Mouse (Mus musculus) thymus, adult 2 months (tissue): Measurements from ENCODE around the gene Mfap4. TPM values are rescaled to one million over a fixed set of nuclear protein-coding genes. Genes with fewer than 3 reads are reported as not detected.

ENCODE experiments used
- DNase-seq: peaks from one replicate; pipeline ENCODE4 v3.0.0; 2021
- H3K27ac ChIP-seq: fragments of 200-500 bp; 2 replicates; pipeline ENCODE4 v1.5.1; 2012; ENCODE audit warnings: low read length, control low read depth; ENCODE audit not compliant: control insufficient read depth, insufficient read depth
- H3K27me3 ChIP-seq: fragments of 200-500 bp; 2 replicates; pipeline ENCODE4 v1.6.1; 2012; ENCODE audit warnings: mild to moderate bottlenecking, low read length, moderate library complexity, mixed read lengths; ENCODE audit not compliant: control insufficient read depth, insufficient read depth
- H3K36me3 ChIP-seq: fragments of 200-500 bp; 2 replicates; pipeline ENCODE4 v1.6.1; 2012; ENCODE audit warnings: mild to moderate bottlenecking, low read length, moderate library complexity; ENCODE audit not compliant: control insufficient read depth, insufficient read depth
- H3K4me1 ChIP-seq: fragments of 200-500 bp; replicated peaks from 2 replicates; pipeline ENCODE4 v1.6.1; 2012; ENCODE audit warnings: low read length; ENCODE audit not compliant: control insufficient read depth, insufficient read depth
- H3K4me3 ChIP-seq: fragments of 200-500 bp; 2 replicates; pipeline ENCODE4 v1.5.1; 2012; ENCODE audit warnings: mild to moderate bottlenecking, low read length, control low read depth, moderate library complexity; ENCODE audit not compliant: control insufficient read depth, insufficient read depth
- CTCF ChIP-seq: fragments of 200-500 bp; IDR thresholded peaks from 2 replicates; pipeline ENCODE4 v1.5.1; 2012; ENCODE audit warnings: mild to moderate bottlenecking, control low read depth, low read length, moderate library complexity, borderline replicate concordance; ENCODE audit not compliant: control insufficient read depth, poor library complexity, insufficient read depth; ENCODE audit errors: extremely low read depth
- POLR2A ChIP-seq: fragments of 200-500 bp; IDR thresholded peaks from 2 replicates; pipeline ENCODE4 v1.6.1; 2012; ENCODE audit warnings: mild to moderate bottlenecking, low read length, control low read depth, moderate library complexity; ENCODE audit not compliant: control insufficient read depth, poor library complexity, insufficient read depth; ENCODE audit errors: extremely low read depth
- WGBS: fragments of 180-500 bp; shearing (Covaris S2); methylation state at CpG from one replicate; pipeline ENCODE4 v1.1.7; 2018; 5-methylcytosine and 5-hydroxymethylcytosine counted together
- polyA plus RNA-seq: library from polyadenylated mRNA; depleted of rRNA; stranded (reverse); fragments of >200 nt; gene quantifications from 2 replicates; pipeline ENCODE4 v1.2.3, GENCODE M21; 2012

Gene Mfap4
- polyA plus RNA-seq, 1 experiment: 21.9 TPM

DNA sequence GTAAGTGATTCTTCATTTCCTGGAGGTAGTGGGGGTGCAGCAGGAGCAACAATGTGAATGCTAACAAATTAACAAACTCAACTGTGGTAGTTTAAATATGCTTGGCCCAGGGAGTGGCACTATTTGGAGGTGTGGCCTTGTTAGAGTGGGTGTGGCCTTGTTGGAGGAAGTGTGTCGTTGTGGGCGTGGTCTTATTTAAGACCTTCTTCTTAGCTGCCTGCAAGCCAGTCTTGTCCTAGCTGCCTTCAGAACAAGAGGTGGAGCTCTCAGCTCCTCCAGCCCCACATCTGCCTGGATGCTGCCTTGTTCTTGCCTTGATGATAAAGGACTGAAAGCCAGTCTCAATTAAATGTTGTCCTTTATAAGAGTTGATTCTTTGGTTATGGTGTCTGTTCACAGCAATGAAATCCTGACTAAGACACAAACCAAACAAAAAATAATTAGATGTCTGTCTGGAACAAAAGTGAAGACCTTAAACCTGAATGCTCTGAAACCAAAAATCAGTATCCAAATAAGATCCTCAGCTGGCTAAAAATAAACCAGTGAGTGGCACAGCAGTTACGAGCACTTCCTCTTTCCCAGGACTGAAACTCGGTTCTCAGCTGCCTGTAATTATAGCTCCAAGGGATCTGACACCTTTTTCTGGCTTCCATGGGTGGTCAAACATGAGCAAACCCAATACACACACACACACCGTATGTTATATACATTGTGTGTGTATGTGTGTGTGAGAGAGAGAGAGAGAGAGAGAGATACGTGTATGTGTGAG is 13.7 kb downstream of the Mfap4 start:
- Histone ChIP-seq H3K4me1 (peaks cover 2% of the 10 kb centered on the region), H3K36me3 (no peaks in the 10 kb centered on the region), H3K27ac (no peak overlapping the region), H3K4me3 (no peak overlapping the region), H3K27me3 (no peaks in the 10 kb centered on the region)
- 45% methylated on average over 6 of the region's 6 CpGs for WGBS
- DNase-seq: no peak
- no peak for TF ChIP-seq CTCF
- TF ChIP-seq POLR2A: no peak

DNA sequence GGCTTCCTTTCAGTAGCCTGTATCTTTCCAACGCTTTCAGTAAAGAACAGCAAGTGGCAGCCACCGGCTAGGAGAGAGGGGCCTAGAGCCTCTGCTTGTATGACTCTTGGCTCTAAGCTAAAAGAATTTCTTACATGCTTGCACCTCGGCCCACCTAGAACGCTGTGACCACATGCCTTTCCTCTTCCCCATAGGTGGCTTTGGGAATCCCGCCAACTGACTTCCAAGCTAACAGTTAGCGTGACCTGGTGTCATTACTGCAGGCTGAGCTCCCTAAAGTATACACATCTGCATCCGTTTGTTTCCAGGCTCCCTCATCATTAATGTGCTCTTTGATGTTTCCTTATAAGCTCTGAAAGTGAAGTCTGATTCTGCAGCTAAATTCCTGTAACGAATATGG is 18.7 kb downstream of the Mfap4 start:
- Histone ChIP-seq H3K36me3 (no peaks in the 10 kb centered on the region), H3K4me3 (no peak overlapping the region), H3K27ac (no peak overlapping the region), H3K4me1 (peaks cover 4% of the 10 kb centered on the region), H3K27me3 (no peaks in the 10 kb centered on the region)
- no peak for DNase-seq
- TF ChIP-seq CTCF (no peak), POLR2A (no peak)
- 65% methylated on average over 8 of the region's 8 CpGs for WGBS

DNA sequence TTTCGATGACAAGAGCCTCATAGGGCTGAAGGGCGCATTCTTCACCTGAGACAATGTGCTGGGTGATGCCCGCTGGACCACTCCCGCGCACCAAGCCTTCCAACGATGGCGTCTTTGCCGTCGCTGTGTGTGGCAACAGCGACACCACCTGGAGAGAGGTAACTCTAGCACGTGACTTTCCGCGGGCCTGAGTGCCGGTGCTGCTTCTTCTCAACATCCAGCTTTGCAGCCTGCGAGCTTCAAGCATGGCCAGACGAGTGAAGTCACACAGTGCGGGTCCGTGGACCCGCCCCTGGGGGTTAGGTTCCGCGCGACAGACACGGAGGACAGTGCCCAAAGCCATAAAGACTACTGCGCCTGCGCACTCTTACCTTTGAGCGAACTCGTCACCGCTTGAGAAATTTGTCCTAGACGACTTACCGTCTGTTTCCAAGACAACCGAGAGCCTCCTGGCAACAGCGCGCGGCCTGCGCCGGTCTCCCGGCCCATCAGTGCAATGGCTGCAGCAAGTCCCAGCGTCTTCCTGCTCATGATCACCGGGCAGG is 19.6 kb downstream of the Mfap4 start, which contains the start of gene B9d1:
B9d1 (plus strand) TSS at position 432 of the 545 bp plus-strand sequence.
- H3K4me3 ChIP-seq: peak within 1 kb of the TSS; percentile 56
- TF ChIP-seq CTCF (peak; percentile 99), POLR2A (no peak)
- no peaks in the 10 kb centered on the region for H3K36me3 ChIP-seq
- DNase-seq: peak; percentile 92
- no peak within 1 kb of the TSS for H3K27ac ChIP-seq
- under 1% methylated on average over 39 of the region's 39 CpGs for WGBS
- peaks cover 4% of the 10 kb centered on the region for H3K4me1 ChIP-seq
- H3K27me3 ChIP-seq: no peaks in the 10 kb centered on the region

DNA sequence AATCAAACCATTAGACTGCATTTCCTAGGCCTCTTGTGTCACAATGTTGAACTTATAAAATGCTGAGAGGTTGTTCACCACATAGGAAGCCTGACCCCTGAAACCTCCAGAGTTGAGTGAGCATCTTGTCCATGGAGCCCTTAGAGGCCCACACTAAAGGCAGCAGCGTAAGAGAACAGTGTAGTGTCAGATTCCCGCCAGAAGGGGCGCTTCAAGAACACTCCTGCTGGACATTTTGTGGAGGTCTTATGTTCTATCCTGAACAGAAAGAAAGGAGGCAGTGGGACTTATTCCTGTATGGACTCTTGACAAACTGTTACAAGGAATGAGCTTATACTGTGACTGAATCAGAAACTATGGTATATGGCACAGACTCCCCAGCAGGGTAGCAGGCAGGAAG is 29.7 kb downstream of the Mfap4 start:
- H3K27ac ChIP-seq: no peak overlapping the region
- no peaks in the 10 kb centered on the region for H3K36me3 ChIP-seq
- H3K4me3 ChIP-seq: no peak overlapping the region
- no peaks in the 10 kb centered on the region for H3K27me3 ChIP-seq
- 74% methylated on average over 3 of the region's 3 CpGs for WGBS
- no peaks in the 10 kb centered on the region for H3K4me1 ChIP-seq
- TF ChIP-seq CTCF (no peak), POLR2A (no peak)
- DNase-seq: peak; percentile 28

DNA sequence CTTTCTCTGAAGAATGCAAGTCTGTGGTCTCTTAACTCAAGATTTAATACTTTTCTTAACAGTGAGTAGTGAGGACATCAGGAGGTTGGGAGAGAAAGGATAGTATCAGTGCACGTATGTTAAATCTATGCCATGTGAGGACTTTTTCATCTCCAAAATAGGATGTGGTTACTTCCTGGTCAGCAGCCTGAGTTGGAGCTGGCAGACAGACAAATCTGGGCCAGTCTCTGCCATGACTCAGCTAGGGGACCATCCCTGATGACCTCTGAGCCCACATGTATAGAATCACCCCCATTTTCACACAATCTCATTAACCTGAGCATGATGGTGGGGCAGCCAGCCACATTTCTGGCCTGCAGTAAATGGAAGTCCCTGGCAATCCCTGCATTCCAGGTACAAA is 32.7 kb downstream of the Mfap4 start:
- H3K4me1 ChIP-seq: 0 out of 2 replicates have a peak, but pooled peaks cover 2% of the 10 kb centered on the region
- DNase-seq: no peak
- no peak for TF ChIP-seq POLR2A
- no peak for TF ChIP-seq CTCF
- no peak overlapping the region for H3K4me3 ChIP-seq
- H3K36me3 ChIP-seq: no peaks in the 10 kb centered on the region
- 34% methylated on average over 1 of the region's 1 CpGs for WGBS
- H3K27ac ChIP-seq: no peak overlapping the region
- H3K27me3 ChIP-seq: no peaks in the 10 kb centered on the region

DNA sequence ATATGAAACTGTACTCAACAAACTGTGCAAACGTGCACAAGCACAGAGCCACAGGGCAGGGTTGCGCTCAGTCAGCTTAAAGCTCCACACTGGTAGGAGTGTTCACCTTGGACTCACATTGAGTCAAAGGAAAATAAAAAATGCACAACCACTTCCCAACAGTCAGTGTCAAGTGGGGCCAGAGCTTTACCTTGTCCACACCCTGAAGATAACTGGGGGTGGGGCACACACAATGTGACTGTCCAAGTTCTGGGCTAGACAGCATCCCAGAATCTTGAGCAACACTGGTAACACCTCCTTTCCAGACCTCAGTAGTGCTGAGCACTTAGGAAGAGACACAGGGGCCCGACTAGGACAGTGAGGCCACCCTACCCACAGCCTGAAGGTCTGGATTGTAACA is 33.6 kb downstream of the Mfap4 start:
- no peak for DNase-seq
- WGBS: 93% methylated on average over 3 of the region's 3 CpGs
- no peak for TF ChIP-seq POLR2A
- TF ChIP-seq CTCF: no peak
- Histone ChIP-seq H3K4me3 (no peak overlapping the region), H3K27me3 (no peaks in the 10 kb centered on the region), H3K36me3 (no peaks in the 10 kb centered on the region), H3K27ac (no peak overlapping the region), H3K4me1 (0 out of 2 replicates have a peak, but pooled peaks cover 2% of the 10 kb centered on the region)

DNA sequence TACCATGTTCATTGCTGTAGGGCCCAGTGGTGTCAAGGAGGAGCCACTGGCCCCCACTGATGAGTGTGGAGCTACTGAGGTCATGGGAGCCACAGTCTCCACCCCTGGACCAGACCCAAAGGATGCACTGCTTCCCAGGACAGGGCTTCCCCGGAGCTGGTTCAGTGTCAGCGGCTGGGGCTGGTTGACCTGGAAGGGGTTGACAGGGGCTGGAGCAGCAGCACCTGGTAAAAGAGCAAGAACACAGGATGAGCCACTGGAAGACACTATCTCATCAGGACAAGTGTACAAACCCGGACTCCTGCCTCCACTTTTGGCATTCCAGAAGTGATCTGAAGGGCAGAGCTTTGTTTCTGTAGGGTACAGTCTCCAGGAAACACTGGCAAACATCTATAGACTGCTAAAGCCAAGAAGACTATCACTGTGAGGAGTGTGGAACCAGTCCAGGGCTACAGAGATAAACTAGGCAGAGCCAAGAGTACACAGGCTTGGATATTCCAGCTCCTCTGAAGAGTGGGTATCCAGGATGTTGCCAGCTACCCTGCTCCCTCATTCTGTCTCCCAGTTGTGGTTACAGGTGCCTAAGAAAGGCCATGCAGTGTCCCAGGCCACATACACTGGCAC is 34.4 kb downstream of the Mfap4 start:
- H3K36me3 ChIP-seq: no peaks in the 10 kb centered on the region
- no peak for DNase-seq
- H3K4me1 ChIP-seq: 0 out of 2 replicates have a peak, but pooled peaks cover 2% of the 10 kb centered on the region
- WGBS: 97% methylated on average over 3 of the region's 3 CpGs
- no peaks in the 10 kb centered on the region for H3K27me3 ChIP-seq
- TF ChIP-seq CTCF (no peak), POLR2A (no peak)
- H3K4me3 ChIP-seq: no peak overlapping the region
- H3K27ac ChIP-seq: no peak overlapping the region
